Mouse (Mus musculus) liver, embryonic 14.5 days (tissue): ENCODE results near the gene Psma6.

ENCODE experiments used
- CTCF ChIP-seq: IDR thresholded peaks from 2 replicates; pipeline ENCODE4 v1.5.1; 2016; ENCODE audit warnings: antibody characterized with exemption, low read depth, control low read depth
- EP300 ChIP-seq: IDR thresholded peaks from 2 replicates; pipeline ENCODE4 v1.6.1; 2016; ENCODE audit warnings: antibody characterized with exemption, low read depth

GRCm38 (mm10) chr12:55377610-55377980 lies 6.4 kb upstream of the Psma6 start:
- TF ChIP-seq CTCF (no peak), EP300 (no peak)
